Mouse (Mus musculus) megakaryocyte progenitor cell, adult 5-6 weeks (primary cell): ENCODE data around the gene Micu2. TPM values are rescaled to one million over a fixed set of nuclear protein-coding genes. Genes with fewer than 3 reads are reported as not detected.

Source experiments
- ATAC-seq: replicated peaks from 2 replicates; pipeline ENCODE4 v1.8.0; 2016; ENCODE audit warnings: mild to moderate bottlenecking, moderate TSS enrichment, inconsistent platforms; ENCODE audit not compliant: poor library complexity
- total RNA-seq, 2 experiments: library from RNA; stranded (forward) in 1 of 2; stranded (reverse) in 1 of 2; fragments of 157-497, 149-512 nt in 1 of 2; fragments of 200-1000 nt in 1 of 2; gene quantifications; 2 replicates each; pipeline versions ENCODE4 v1.2.3 to v1.2.4; 2015 to 2017

The Micu2 gene
- total RNA-seq, 2 experiments from 2014 or later: 29.9 to 71.0 TPM

DNA sequence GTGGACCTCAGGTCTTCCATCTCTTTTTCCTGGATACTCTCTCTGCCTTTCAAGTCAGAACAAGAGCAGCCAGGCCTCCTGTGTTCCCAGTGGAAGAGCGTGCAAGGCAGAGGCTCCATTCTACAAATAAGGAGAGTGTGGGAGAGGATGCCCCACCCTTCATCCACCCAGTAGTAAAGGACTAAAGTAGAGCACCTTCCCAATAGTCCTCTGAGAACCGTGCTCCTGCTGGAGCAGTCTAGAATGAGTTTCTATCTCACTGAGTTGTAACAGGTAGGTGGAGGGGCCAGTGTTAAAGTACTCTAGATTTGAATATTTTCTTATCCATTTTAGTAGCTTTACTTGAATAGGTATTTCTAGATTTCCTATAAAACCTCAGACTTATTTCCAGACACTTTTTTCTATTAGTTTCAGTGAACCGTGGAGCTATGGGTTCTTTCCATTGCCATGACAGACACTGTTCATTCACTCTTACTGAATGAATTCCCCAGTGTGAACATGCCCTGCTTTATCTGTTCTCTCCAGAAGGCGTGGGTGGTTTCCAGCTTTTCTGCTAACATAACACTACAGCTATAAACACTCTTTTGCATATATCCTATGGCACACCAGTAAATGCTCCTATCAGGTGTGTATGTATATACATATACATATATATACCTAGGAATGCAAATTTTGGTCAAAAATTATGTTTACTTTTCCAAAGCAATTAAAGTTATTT lies 31.8 kb downstream of the Micu2 start:
- peak; percentile 83 for ATAC-seq

GRCm38 (mm10) chr14:57961861-57962260 lies 37.2 kb downstream of the Micu2 start:
- ATAC-seq: no peak

- ATAC-seq: peak; percentile 80
These were observed 48.0 kb downstream of the Micu2 start for GRCm38 (mm10) chr14:57951089-57951488.

DNA sequence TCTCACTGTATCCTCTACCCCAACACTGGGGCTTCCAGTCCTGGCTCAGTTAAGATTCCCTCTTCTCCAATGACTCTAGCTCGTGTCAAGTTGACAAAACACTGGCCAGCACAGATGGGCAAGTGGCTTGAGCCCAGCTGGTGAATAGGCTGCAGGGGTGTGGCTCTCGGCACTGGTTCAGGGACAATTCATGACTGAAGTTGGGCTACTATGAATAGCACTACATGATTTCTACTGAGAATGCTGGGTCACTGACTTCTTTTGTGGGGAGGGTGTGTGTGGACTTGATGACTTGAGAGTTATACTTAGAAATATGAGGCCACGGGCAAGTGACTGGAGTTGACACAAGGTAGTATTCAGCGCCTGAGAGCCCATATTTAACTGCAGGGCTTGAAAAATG lies 53.2 kb downstream of the Micu2 start:
- ATAC-seq: no peak

GRCm38 (mm10) chr14:57937297-57937696 lies 61.8 kb downstream of the Micu2 start:
- ATAC-seq: no peak

- ATAC-seq: no peak
These were observed 64.4 kb downstream of the Micu2 start for GRCm38 (mm10) chr14:57934666-57935065.

DNA sequence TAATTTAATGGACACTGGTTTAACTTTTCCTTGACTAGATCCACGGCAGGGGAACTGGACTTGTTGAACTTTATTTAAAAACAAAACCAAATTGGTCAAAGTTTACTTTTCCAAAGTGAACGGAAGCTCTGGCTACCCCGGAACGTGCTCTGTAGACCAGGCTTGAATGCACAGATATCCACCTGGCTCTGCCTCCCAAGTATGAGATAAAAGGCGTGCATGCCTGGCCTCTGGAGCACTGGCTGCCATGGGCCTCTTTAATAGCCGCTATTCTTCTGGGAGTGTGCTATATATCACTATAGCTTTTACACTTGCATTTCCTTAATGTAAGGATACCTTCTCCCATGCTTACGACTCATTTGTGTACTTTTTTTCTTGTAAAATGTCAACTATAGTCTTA lies 65.5 kb downstream of the Micu2 start:
- no peak for ATAC-seq

GRCm38 (mm10) chr14:57932881-57933443 lies 66.1 kb downstream of the Micu2 start:
- ATAC-seq: peak; percentile 96

GRCm38 (mm10) chr14:57921428-57922131 lies 77.5 kb downstream of the Micu2 start:
- no peak for ATAC-seq

GRCm38 (mm10) chr14:57920568-57921310 lies 78.3 kb downstream of the Micu2 start:
- no peak for ATAC-seq

DNA sequence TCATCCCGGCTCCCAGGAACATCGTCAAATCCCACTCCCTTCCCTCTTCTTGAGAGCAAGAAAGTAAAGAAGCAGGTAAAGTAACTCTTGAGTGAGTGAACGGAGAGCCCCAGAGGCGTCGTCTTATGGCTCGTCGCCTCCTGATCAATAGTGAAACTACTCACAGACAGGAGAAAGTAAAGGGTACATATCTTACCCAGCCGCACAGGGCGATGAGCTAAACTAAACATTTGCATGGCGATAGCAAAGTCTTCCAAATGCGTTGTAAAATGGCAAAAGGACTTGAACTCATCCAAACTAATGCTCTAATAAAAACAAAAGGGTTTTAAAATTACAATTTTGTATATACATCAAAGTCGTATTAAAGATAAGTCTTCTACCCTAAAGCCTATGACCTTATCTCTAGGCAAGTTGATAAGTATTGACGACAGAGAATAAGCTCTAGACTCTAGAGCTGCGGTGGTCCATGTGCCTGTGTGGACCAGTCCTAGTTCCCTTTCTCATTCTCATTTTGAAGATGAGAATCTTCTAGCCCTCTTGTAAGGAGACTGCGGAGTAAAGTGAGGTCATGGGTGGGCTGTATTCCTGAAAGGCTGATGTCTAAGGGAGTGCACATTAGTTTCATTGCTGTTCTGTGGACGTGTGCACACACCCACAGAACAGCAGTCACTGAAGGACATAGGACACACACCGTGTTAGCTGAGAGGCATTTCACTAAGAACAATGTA lies 79.8 kb downstream of the Micu2 start:
- ATAC-seq: no peak

GRCm38 (mm10) chr14:57915341-57915740 lies 83.7 kb downstream of the Micu2 start:
- no peak for ATAC-seq

- ATAC-seq: peak; percentile 12
These were observed 86.7 kb downstream of the Micu2 start for GRCm38 (mm10) chr14:57912211-57913007.

DNA sequence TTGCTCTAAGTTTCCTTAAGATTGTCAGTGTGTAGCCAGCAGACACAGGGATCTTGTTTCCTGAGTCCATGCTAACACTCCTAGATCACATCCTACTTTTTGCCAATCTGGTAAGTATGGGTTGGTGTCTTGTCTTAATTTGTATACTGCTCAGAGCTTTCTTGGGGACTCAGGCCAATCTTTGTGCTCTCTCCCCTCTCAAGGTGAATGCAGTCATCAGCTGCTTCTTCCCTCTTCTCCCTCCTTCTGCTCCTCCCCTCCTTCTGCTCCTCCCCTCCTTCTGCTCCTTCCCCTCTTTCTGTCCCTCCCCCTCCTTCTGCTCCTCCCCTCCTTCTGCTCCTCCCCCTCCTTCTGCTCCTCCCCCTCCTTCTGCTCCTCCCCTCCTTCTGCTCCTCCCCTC lies 87.3 kb downstream of the Micu2 start:
- peak; percentile 49 for ATAC-seq

DNA sequence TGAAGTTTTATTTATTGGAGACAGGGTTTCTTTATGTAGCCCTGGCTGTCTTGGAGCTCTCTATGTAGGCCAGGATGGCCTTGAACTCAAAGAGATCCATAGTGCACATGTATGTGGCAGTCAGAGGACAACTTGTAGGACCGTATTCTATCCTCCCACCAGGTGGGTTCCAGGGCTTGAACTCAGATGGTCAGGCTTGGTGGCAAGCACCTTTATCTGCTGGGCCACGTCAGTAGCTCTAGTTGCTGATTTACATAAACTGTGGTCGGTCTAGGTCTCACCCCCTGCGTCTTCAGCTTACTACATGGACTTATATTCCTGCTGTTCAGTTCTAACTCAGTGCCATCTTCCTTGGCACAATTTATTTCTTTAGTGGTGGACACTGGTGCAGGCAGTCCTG lies 87.7 kb downstream of the Micu2 start:
- no peak for ATAC-seq

DNA sequence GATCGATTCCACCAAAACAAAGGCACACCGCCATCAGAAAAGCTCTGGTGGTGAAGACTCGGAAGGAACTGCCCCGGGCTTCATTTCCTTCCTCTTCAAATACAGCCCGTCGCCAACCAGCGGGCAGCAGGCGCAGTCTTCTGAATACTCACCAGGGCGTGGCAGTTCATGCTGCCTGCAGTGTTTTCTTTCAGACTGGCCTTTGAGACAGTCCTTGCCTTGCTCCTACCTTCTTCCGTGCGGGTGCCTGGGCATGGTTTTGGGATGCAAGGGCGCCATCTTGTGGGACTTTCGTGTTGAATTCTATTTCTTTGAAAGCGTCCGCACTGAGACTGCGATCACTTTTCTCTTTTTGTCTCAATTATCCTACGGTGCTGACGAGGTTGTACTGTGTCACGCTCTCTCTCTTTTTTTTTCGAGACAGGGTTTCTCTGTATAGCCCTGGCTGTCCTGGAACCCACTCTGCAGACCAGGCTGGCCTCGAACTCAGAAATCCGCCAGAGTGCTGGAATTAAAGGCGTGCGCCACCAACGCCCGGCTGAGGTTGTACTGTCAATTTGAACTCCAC lies 88.5 kb downstream of the Micu2 start:
- peak; percentile 90 for ATAC-seq

- no peak for ATAC-seq
These were observed 89.8 kb downstream of the Micu2 start for GRCm38 (mm10) chr14:57909297-57909696.

DNA sequence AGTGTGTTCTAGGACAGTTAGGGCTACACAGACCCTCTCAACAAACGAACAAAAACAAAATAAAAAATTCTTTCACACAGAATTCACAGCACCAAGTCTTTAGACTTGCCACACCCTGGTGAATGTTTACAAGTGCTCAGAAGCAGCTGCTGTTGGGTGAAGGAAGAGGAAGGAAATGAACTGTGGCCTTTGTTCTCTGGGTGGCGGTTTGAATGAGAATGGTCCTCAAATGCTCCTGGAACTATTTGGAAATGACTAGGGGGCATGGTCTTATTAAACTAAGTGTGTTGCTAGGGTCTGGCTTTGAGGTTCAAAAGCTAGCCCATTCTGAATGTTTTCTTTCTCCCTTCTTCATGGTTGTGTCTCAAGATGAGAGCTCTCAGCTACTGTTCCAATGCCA lies 90.6 kb downstream of the Micu2 start:
- peak; percentile 43 for ATAC-seq

DNA sequence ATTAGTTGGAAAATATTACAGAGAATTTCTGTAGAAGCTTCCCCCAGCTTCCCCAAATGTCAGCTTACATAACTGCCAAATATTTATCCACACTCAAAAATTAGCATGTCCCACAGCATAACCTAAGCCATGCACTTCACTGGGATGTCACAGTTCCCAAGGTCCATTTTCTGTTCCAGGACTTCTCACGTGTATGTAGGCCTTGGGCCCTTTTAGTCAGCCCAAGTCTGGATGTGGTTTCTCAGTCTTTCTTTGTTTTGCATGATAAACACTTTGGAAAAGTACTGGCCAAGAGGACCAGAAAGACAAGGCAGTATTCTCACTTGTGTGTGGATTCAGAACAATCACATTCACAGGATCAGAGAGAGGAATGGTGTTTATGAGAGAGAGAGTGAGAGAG lies 97.1 kb downstream of the Micu2 start:
- ATAC-seq: no peak

- ATAC-seq: no peak
These were observed 102.2 kb downstream of the Micu2 start for GRCm38 (mm10) chr14:57896882-57897281.
